Mouse (Mus musculus): Measurements from ENCODE around the gene Tnfsf13b. TPM values are rescaled to one million over a fixed set of nuclear protein-coding genes. Genes with fewer than 3 reads are reported as not detected.

The Tnfsf13b gene
- total RNA-seq (2017): 13.0 and 15.4 TPM in 2 replicates

DNA sequence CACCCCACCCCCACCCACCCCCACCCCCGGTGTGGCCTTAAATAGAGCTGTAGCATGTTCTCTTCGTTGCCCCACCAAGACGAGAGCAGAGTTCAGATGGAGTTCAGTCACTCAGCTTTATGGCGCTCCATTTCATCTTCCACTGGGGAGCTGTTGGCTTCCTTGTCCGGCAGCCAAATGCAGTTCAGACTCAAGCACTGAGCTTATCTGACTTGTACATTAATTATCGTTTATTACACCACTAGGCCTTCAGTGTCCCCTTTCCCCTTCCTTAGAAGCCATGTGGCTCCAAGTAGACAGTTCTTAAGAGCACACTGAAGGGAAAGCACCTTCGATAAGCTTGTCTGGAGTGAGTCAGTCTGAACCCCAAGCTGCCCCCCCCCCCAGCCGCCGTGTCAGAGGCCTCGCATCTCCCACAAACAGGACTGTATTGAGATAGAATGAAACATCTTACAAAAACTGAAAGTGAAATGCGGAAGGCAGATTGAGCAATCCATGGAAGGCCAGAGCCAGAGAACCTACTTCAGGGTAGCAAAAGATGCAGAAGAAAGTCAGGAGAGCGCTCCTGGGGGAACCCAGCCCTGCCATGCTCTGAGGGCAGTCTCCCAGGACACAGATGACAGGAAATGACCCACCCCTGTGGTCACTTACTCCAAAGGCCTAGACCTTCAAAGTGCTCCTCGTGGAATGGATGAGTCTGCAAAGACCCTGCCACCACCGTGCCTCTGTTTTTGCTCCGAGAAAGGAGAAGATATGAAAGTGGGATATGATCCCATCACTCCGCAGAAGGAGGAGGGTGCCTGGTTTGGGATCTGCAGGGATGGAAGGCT is at the start of gene Tnfsf13b:
Gene Tnfsf13b, plus strand, starts transcription at position 312 of the 830 bp plus-strand sequence.
- peak; percentile 49 for ATAC-seq (ENCODE audit: extremely low read depth, insufficient number of reproducible peaks, low FRiP score, poor library complexity, severe bottlenecking)

DNA sequence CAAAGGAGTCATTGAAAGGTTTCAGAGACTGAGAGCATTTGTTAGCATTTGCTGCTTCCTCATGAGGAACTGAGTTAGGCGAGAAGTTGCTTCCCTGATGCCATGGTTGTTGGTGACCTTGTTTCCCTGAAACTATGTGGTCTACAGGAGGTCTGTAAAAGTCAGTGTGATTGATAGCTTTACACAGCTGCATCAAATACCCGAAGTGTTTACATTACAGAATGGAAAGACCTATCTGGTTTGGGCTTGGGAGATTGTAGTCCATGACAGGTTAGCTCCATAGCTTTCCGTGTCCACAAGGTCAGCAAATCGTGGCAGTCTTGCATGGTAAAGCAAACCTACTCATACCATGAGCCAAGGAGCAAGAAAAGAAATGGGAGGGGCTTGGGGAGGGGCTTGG is 47.9 kb upstream of the Tnfsf13b start:
- no peak for ATAC-seq (ENCODE audit: extremely low read depth, insufficient number of reproducible peaks, low FRiP score, poor library complexity, severe bottlenecking)

DNA sequence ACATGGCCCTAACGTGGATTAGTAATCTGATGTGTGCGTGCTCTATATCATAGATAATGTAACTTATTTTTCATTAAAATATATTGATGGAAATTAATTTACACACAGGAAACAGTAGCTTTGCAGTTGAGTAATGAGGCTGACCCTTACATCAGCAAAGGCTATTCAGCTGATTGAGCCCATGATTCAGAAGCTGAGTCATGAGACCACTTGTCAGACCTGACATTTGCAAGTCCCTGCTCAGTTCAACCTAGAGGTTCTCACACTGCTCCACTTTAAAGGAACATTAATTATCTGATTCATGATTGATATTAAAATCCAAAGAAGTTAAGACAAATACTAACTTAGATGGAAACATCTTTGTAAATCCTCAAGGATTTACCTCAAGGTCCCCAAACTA is 46.3 kb upstream of the Tnfsf13b start:
- ATAC-seq (ENCODE audit: extremely low read depth, insufficient number of reproducible peaks, low FRiP score, poor library complexity, severe bottlenecking): no peak

DNA sequence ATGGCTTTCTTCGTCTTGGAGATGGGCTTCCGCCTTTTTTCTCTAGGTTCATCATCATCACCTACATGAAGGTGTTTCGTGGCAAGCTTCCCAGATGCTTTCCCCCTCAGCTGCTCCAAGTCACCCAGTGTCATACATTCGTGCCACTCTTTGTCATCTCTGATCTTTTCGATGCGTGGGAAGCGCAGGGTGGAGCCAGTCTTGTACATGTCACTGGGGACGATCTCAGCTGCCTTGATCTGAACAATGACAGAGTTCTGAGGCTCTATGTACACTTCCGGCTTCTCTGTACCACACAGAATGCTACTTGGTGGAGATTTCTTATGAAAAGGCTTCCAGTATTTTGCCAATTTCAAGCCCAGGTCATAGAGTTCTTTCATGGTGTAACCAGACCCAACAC is 34.4 kb upstream of the Tnfsf13b start:
- ATAC-seq (ENCODE audit: extremely low read depth, insufficient number of reproducible peaks, low FRiP score, poor library complexity, severe bottlenecking): no peak

DNA sequence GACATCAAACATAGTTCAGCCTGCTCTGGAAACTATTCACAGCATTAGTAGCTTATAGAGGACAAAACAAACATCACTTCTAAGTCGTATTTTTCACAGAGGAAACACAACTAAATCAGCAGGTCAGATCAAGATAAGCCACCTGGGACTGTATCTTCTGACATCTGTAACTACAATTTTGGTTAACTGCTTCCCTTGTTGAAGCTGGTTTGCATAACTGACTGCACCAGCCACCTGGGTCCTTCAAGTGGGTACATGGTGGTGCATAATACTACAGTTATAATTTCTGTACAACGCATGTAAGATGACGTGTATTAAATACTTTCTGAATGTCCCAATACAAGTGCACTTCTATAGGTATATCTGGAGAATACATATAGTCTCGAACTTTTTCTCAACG is 31.0 kb upstream of the Tnfsf13b start:
- ATAC-seq (ENCODE audit: extremely low read depth, insufficient number of reproducible peaks, low FRiP score, poor library complexity, severe bottlenecking): no peak

DNA sequence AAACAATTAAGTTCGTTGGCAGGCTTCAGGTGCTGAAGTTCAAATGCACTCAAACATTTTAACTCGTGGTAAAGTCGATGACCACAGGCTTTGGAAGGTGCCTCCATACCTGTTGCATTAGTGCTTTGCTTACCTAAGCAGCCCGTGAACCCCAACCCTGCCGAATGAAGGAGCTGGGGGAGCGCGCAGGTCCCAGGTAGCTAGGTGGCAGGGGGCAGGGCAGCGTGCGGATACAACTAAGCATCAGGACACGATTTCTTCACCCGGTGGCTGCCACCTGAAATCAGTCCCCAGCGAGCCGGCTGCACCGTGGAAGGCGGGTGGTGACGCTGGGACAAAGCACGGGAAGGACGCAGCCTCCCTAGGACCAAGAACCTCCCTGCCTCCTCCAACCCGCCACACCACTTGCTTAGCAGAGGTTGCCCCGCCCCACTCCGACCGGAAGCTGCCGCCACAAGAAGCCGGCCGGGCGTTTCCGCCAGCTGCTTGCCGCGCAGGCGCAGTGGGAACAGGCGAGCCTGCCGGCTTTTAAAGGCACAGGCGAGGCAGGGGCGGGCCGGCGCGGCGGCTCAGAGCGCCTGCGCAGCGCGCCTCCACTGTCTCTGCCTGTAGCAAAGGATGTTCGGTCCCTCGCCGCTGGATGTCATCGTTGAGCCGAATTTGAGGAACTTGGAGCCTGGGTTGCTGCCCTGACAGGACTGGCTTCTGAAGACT is 30.2 kb upstream of the Tnfsf13b start:
- ATAC-seq (ENCODE audit: extremely low read depth, insufficient number of reproducible peaks, low FRiP score, poor library complexity, severe bottlenecking): peak; percentile 83

DNA sequence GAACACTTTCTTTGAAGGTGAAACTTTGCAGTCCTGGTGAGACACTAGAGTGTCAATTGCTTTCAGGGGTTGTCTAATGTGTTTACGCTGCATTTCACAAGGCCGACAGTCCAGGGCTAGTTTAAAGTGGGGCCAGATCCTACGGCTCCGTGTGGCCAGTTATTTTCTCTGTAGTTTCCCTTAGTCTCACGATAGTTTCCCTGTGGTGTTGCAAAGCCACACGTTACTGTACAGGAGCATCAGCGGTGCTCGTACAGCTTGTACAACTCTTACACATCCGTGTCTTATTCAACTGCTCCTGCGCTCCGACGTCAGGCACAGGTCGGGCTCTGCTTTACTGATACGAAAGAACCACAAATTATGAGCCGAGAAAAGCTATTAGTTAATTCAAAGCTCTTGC is 29.3 kb upstream of the Tnfsf13b start:
- no peak for ATAC-seq (ENCODE audit: extremely low read depth, insufficient number of reproducible peaks, low FRiP score, poor library complexity, severe bottlenecking)

DNA sequence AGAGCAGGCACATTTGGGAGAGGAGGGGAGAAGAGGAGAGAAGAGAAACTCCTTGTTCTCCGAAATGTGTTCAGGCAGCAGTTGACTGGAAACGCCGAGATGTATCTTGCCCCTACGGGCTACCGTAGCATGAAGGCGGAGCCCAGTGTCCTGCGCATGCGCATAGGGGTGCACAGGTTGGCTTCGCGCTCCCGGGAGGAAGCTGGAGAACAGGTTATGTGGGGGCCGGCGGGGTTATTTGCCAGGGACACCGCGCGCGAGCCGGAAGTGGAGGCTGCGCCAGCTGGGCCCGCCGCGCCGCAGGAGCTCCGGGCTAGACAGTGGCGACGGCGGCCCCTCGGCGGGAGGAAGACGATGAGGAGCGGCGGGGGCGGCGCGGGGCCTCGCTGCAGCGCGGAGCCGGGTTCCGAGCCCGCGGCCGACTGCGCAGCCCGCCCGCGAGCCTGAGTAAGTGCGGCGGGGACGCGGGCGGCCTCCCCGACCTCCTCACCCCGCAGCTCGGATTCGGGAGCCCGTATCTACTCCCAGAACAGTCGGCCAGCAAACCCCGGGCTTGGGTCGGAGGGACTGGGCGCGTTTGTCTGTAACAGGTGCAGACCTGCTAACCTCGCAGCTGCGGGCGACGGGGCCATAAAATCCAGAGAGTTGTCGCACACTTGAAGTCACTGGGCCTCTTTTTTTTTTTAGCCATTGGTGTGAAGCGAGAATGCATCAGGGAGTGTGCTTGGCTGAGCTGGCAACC is 28.5 kb upstream of the Tnfsf13b start, which contains the start of the genes Lig4 and Abhd13:
Gene Lig4, minus strand, starts transcription at position 114 of the 742 bp plus-strand sequence.
Gene Abhd13, plus strand, starts transcription at position 135 of the 742 bp plus-strand sequence.
- ATAC-seq (ENCODE audit: extremely low read depth, insufficient number of reproducible peaks, low FRiP score, poor library complexity, severe bottlenecking): peak; percentile 81

DNA sequence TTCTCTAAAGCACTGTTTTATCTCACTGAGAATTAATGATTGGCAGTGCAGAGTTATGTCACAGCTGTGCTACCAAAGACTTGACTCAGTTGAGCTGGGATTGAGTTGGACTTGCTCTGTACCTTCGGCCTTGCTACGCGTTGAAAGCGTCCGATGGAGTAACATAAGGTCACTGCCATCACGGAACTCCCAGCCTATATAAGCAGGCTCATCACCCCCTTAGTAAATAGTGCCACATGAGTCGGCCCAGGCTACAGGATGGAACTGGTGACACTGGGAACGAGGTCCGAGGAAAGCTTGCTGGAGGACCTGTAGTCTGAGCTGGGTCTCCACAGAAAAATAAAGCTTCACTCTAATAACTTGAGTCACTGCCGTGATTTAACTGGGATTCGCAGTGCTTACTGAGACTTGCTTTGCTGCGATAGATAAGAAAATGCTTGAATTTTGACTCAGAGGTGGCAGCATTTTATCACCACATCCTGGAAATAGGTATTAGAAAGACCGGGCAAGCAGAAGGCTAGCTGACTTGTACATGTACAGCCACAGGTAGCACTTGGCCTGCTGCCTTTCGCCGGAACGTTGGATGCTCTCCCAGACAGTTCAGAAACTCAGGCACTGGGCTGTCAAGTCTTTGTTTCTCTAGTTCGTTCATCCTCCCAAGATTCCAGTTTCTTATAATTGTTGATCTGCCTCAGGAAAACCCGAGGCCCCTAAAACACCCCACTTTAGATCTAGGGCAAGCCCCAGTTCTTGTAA is 27.6 kb upstream of the Tnfsf13b start:
- no peak for ATAC-seq (ENCODE audit: extremely low read depth, insufficient number of reproducible peaks, low FRiP score, poor library complexity, severe bottlenecking)

DNA sequence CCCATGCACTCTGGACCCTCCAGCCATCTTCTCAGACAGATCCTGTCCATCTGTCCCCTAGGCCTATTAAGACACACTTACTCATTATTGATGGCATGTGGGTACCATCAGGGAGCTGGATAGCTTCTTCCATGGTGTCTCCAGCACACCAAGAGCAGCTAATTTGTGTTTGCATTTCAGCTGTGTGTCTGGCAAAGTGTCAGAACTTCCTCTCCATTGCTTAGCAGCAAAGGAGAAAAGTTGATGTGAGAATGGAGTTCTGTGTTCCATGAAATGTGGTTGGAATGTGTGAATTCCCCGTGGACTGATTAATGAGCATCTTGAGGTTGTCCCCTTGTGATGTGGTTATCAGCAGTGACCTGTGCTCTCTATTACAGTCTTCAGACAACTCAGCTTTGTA is 26.5 kb upstream of the Tnfsf13b start:
- no peak for ATAC-seq (ENCODE audit: extremely low read depth, insufficient number of reproducible peaks, low FRiP score, poor library complexity, severe bottlenecking)

DNA sequence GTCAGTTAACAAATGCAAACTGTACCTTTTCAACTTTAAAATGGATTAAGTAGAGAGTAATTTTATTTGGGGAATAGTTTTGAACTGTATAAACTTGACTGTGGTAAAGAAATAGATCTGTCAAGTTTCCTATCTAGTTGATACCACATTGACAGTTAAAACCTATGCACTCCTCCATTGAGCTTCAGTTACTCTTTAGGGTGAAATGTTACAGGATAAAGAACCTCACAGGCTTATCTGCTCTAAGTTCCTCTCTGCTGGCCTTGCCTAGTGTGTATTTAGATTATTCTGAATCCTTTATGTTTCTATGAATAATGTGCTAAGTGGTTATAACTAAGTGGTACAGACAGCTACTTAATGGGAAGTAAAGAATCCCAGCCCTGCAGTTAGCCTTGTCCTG is 26.1 kb upstream of the Tnfsf13b start:
- no peak for ATAC-seq (ENCODE audit: extremely low read depth, insufficient number of reproducible peaks, low FRiP score, poor library complexity, severe bottlenecking)

DNA sequence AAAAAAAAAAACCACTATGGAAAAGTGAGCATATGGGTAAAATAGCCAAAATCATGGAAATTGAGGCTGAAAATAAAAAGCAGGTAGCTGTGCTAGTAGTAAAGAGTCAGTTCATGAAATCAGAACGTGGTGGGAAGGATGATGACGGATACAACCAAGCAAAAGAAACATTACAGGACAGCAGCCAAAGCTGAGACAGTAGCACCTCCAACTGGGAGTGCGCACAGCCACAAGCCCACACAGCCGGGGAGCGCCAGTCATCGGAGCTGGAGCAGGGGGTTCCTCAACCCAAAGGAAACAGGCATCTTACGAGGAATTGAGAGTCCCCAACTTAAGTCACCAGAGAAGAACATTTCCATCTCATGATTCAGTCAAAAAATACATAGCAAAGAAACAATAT is 2.2 kb upstream of the Tnfsf13b start:
- ATAC-seq (ENCODE audit: extremely low read depth, insufficient number of reproducible peaks, low FRiP score, poor library complexity, severe bottlenecking): no peak

DNA sequence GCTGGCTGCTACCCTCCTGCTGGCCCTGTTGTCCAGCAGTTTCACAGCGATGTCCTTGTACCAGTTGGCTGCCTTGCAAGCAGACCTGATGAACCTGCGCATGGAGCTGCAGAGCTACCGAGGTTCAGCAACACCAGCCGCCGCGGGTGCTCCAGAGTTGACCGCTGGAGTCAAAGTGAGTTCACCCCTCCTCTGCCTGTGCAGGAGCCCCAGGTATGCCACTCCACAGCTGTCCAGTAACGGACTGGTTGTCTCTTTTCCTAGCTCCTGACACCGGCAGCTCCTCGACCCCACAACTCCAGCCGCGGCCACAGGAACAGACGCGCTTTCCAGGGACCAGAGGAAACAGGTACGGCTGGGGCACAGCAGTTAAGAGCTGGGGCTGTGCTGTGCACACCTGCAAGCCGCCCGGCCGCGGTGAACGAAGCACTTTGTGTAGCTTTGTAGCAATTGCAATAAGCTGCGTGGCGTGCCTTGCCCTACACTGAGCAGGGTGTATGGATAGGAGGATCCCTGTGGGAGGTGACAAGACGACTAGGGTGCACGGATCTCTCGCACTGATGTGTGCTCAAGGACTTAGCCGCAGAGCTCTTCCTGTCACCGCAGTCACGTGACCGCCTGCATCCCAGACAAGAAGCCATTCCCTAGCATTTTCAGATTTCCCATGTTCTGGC is 856 bp downstream of the Tnfsf13b start:
- ATAC-seq (ENCODE audit: extremely low read depth, insufficient number of reproducible peaks, low FRiP score, poor library complexity, severe bottlenecking): peak; percentile 13; the same call in 1 of the 2 replicates

DNA sequence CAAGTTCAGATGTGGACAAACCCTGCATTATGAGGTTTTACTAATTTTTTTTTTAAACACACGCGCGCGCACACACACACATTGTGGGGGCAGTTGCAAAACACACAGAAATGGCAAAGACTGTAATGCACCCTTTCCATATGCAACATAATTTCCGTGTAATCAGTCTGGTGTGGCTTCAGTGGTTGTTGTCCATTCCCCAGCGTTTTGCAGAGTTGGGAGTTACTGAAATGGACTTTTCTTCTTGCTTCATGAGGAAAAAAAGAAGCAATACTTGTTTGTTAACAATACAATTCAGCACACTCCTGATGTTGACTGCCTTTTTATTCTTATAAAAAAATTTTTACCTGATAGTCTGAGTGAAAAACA is 1.4 kb downstream of the Tnfsf13b start:
- ATAC-seq (ENCODE audit: extremely low read depth, insufficient number of reproducible peaks, low FRiP score, poor library complexity, severe bottlenecking): no peak

DNA sequence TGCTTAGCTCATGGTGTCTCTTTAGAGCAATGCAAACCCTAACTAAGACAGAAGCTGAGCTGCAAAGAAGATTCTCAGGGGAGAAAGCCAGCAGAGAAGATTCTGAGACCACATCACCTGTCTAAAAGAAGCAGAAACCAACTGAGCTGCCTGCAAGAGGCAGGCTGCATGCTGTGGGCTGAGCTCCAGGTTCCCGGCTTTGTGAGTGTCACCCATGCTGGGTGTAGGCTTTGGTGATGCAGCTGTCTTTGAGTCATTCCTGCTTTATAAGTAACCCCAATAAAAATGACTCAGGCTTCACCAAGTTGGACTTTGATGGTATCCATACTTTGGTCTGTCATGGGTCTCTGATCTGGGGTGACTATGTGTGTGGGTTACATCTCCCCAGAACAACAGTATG is 10.0 kb downstream of the Tnfsf13b start:
- ATAC-seq (ENCODE audit: extremely low read depth, insufficient number of reproducible peaks, low FRiP score, poor library complexity, severe bottlenecking): no peak

DNA sequence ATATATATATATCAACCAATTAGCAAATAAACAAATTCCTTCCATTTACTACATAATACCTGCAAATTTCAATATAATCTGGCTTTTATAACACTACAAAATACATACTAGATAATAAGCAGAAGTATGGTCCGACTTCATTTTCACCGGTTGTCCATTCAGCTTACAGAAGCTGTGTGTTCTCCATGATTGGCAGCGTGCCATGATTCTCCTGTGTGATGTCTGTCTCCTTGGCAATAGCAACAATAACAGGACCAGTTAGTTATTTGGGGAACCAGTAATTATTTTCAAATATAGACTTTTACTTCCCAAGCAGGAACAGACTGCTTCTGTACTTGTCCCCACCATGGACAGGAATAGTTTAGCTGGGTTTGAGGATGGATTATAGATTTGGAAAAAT is 11.0 kb downstream of the Tnfsf13b start:
- ATAC-seq (ENCODE audit: extremely low read depth, insufficient number of reproducible peaks, low FRiP score, poor library complexity, severe bottlenecking): no peak

DNA sequence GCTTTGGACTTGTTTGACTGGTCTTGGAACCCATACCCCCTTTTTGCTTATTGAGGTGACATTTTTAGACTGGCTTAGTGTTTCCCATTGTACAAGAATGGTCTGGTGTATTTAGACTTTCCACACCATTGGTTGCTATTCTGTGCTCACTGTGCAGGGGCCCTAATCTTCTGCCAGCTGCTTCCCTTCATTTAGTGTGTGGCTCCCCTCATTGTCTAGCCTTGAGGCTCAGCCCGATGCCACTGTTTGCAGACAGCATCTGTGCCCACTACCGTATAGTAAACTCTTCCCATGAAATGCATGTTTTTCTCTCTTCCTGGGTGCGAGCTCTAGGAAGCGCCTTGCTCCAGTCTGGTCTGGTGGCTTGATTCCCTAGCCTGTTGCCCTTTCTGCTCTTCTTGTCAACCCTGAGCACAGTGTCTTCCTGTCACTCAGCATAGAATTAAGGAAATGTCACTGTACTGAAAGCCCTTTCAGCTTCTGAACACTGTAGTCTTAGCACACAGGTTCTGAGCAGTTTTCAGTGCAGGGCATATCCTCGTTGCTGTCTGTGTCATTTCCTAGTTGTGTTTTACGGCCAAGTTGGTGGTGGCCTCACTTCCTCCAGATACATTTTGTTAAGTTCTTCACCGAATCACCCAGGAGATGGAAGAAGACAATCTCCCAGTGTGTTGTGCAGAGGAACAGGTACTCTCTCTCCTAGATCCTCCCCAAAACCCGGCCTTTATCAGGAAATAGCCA is 24.2 kb downstream of the Tnfsf13b start:
- ATAC-seq (ENCODE audit: extremely low read depth, insufficient number of reproducible peaks, low FRiP score, poor library complexity, severe bottlenecking): no peak

DNA sequence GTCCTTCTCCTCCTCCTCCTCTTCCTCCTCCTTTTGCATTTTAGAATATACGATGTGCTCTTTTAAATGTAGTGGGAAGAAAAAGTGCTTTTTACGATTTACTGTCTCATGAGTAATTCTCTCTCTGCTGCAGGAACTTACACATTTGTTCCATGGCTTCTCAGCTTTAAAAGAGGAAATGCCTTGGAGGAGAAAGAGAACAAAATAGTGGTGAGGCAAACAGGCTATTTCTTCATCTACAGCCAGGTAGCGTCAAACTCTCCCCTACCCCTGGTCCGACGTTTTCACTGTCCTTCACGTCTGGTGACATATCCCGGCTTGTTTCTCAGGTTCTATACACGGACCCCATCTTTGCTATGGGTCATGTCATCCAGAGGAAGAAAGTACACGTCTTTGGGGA is 24.9 kb downstream of the Tnfsf13b start:
- ATAC-seq (ENCODE audit: extremely low read depth, insufficient number of reproducible peaks, low FRiP score, poor library complexity, severe bottlenecking): peak; percentile 66; the same call in 1 of the 2 replicates

Measured in neutrophil, adult 5-6 weeks (primary cell).